Mouse (Mus musculus) embryo, embryonic 10.5 days (tissue): ENCODE data around the gene Cbarp.

Experiments
- DNase-seq: peaks from one replicate; pipeline ENCODE4 v3.0.0-alpha.2; 2015; ENCODE audit warnings: low spot score

Gene Cbarp

GRCm38 (mm10) chr10:80144864-80145838 is 4.5 kb upstream of the Cbarp start:
- peak; percentile 82 for DNase-seq

- no peak for DNase-seq
Measured at GRCm38 (mm10) chr10:80144159-80144558, 3.5 kb upstream of the Cbarp start.

- DNase-seq, result no peak
Measured at GRCm38 (mm10) chr10:80143664-80144063, 3.0 kb upstream of the Cbarp start.

GRCm38 (mm10) chr10:80142530-80142925 is 1.9 kb upstream of the Cbarp start:
- no peak for DNase-seq

GRCm38 (mm10) chr10:80141786-80142529 is 1.3 kb upstream of the Cbarp start:
- DNase-seq, result peak; percentile 100

- peak; percentile 94 for DNase-seq
Measured at GRCm38 (mm10) chr10:80141243-80141642, 608 bp upstream of the Cbarp start.

GRCm38 (mm10) chr10:80139975-80140665 is 515 bp downstream of the Cbarp start:
- no peak for DNase-seq

GRCm38 (mm10) chr10:80139439-80139775 is 1.2 kb downstream of the Cbarp start:
- DNase-seq, result no peak

- DNase-seq, result peak; percentile 75
Measured at GRCm38 (mm10) chr10:80138553-80139438, 1.8 kb downstream of the Cbarp start, which contains the start of gene Atp5d. Gene Atp5d, plus strand, starts transcription at chr10:80138632.

GRCm38 (mm10) chr10:80137626-80138552 is 2.7 kb downstream of the Cbarp start:
- no peak for DNase-seq

- no peak for DNase-seq
Measured at GRCm38 (mm10) chr10:80136952-80137625, 3.5 kb downstream of the Cbarp start.

- DNase-seq, result no peak
Measured at GRCm38 (mm10) chr10:80136179-80136951, 4.3 kb downstream of the Cbarp start.

- no peak for DNase-seq
Measured at GRCm38 (mm10) chr10:80135641-80136040, 5.0 kb downstream of the Cbarp start.

- DNase-seq, result no peak
Measured at GRCm38 (mm10) chr10:80135161-80135560, 5.5 kb downstream of the Cbarp start.

- DNase-seq, result no peak
Measured at GRCm38 (mm10) chr10:80134421-80134820, 6.2 kb downstream of the Cbarp start.

- DNase-seq, result no peak
Measured at GRCm38 (mm10) chr10:80133226-80133849, 7.3 kb downstream of the Cbarp start.

GRCm38 (mm10) chr10:80131952-80132350 is 8.7 kb downstream of the Cbarp start:
- DNase-seq, result peak; percentile 42

GRCm38 (mm10) chr10:80131316-80131951 is 9.2 kb downstream of the Cbarp start:
- peak; percentile 74 for DNase-seq
